Mouse (Mus musculus): ENCODE measurements around the gene Tbrg4. TPM values are rescaled to one million over a fixed set of nuclear protein-coding genes. Genes with fewer than 3 reads are reported as not detected.

Tbrg4 gene
- total and polyA plus RNA-seq, 2 experiments: 17.7 to 71.0 TPM

- Histone ChIP-seq H3K4me3 (ENCODE audit: insufficient read depth, low read depth, low read length) (no peak overlapping the region), H3K79me2 (ENCODE audit: control insufficient read depth, insufficient read depth, low read length) (no peaks in the 10 kb centered on the region), H3K27me3 (ENCODE audit: control insufficient read depth, insufficient read depth, low read length) (no peaks in the 10 kb centered on the region), H3K27ac (replicated peaks; ENCODE audit: insufficient read depth, low read depth, low read length) (no peak overlapping the region), H3K4me1 (ENCODE audit: control insufficient read depth, insufficient read depth, low read length) (no peaks in the 10 kb centered on the region), H3K9ac (ENCODE audit: low read depth, low read length) (no peak overlapping the region), H3K36me3 (ENCODE audit: control insufficient read depth, insufficient read depth, low read length) (peaks cover 16% of the 10 kb centered on the region; the same call in 1 of the 2 replicates)
- DNase-seq (ENCODE audit: extremely low read depth, low read depth, low spot score): no peak
- TF ChIP-seq CTCF (IDR thresholded peaks at IDR 0.05; ENCODE audit: low read depth, low read length) (no peak), POLR2A (IDR thresholded peaks at IDR 0.05; ENCODE audit: extremely low read depth, insufficient read depth, low read length) (no peak)
- 88% methylated on average over 5 of the region's 5 CpGs for WGBS
These were observed 30.5 kb downstream of the Tbrg4 start for GRCm38 (mm10) chr11:6595339-6595738.

- Histone ChIP-seq H3K27ac (replicated peaks; ENCODE audit: insufficient read depth, low read depth, low read length) (no peak overlapping the region), H3K4me3 (ENCODE audit: insufficient read depth, low read depth, low read length) (no peak overlapping the region), H3K79me2 (ENCODE audit: control insufficient read depth, insufficient read depth, low read length) (no peaks in the 10 kb centered on the region), H3K9ac (ENCODE audit: low read depth, low read length) (no peak overlapping the region), H3K36me3 (ENCODE audit: control insufficient read depth, insufficient read depth, low read length) (peaks cover 16% of the 10 kb centered on the region; the same call in 1 of the 2 replicates), H3K4me1 (ENCODE audit: control insufficient read depth, insufficient read depth, low read length) (no peaks in the 10 kb centered on the region), H3K27me3 (ENCODE audit: control insufficient read depth, insufficient read depth, low read length) (no peaks in the 10 kb centered on the region)
- no peak for DNase-seq (ENCODE audit: extremely low read depth, low read depth, low spot score)
- 89% methylated on average over 6 of the region's 6 CpGs for WGBS
- TF ChIP-seq POLR2A (IDR thresholded peaks at IDR 0.05; ENCODE audit: extremely low read depth, insufficient read depth, low read length): no peak
- TF ChIP-seq CTCF (IDR thresholded peaks at IDR 0.05; ENCODE audit: low read depth, low read length): no peak
These were observed 31.0 kb downstream of the Tbrg4 start for GRCm38 (mm10) chr11:6594845-6595244.

- Histone ChIP-seq H3K4me1 (ENCODE audit: control insufficient read depth, insufficient read depth, low read length) (no peaks in the 10 kb centered on the region), H3K4me3 (ENCODE audit: insufficient read depth, low read depth, low read length) (no peak overlapping the region), H3K79me2 (ENCODE audit: control insufficient read depth, insufficient read depth, low read length) (no peaks in the 10 kb centered on the region), H3K36me3 (ENCODE audit: control insufficient read depth, insufficient read depth, low read length) (peaks cover 16% of the 10 kb centered on the region; the same call in 1 of the 2 replicates), H3K27ac (replicated peaks; ENCODE audit: insufficient read depth, low read depth, low read length) (no peak overlapping the region), H3K9ac (ENCODE audit: low read depth, low read length) (no peak overlapping the region), H3K27me3 (ENCODE audit: control insufficient read depth, insufficient read depth, low read length) (no peaks in the 10 kb centered on the region)
- no peak for DNase-seq (ENCODE audit: extremely low read depth, low read depth, low spot score)
- TF ChIP-seq CTCF (IDR thresholded peaks at IDR 0.05; ENCODE audit: low read depth, low read length) (no peak), POLR2A (IDR thresholded peaks at IDR 0.05; ENCODE audit: extremely low read depth, insufficient read depth, low read length) (no peak)
- WGBS: 94% methylated on average over 11 of the region's 11 CpGs
These were observed 32.5 kb downstream of the Tbrg4 start for GRCm38 (mm10) chr11:6593406-6593805.

- no peaks in the 10 kb centered on the region for H3K79me2 ChIP-seq (ENCODE audit: control insufficient read depth, insufficient read depth, low read length)
- no peaks in the 10 kb centered on the region for H3K4me1 ChIP-seq (ENCODE audit: control insufficient read depth, insufficient read depth, low read length)
- H3K4me3 ChIP-seq (ENCODE audit: insufficient read depth, low read depth, low read length): no peak overlapping the region
- no peak overlapping the region for H3K9ac ChIP-seq (ENCODE audit: low read depth, low read length)
- peaks cover 16% of the 10 kb centered on the region; the same call in 1 of the 2 replicates for H3K36me3 ChIP-seq (ENCODE audit: control insufficient read depth, insufficient read depth, low read length)
- no peaks in the 10 kb centered on the region for H3K27me3 ChIP-seq (ENCODE audit: control insufficient read depth, insufficient read depth, low read length)
- no peak for DNase-seq (ENCODE audit: extremely low read depth, low read depth, low spot score)
- 89% methylated on average over 10 of the region's 10 CpGs for WGBS
- H3K27ac ChIP-seq (replicated peaks; ENCODE audit: insufficient read depth, low read depth, low read length): no peak overlapping the region
- TF ChIP-seq POLR2A (IDR thresholded peaks at IDR 0.05; ENCODE audit: extremely low read depth, insufficient read depth, low read length) (no peak), CTCF (IDR thresholded peaks at IDR 0.05; ENCODE audit: low read depth, low read length) (no peak)
These were observed 34.8 kb downstream of the Tbrg4 start for GRCm38 (mm10) chr11:6590933-6591675.

GRCm38 (mm10) chr11:6589838-6590237, 36.0 kb downstream of the Tbrg4 start:
- Histone ChIP-seq H3K27me3 (ENCODE audit: control insufficient read depth, insufficient read depth, low read length) (no peaks in the 10 kb centered on the region), H3K4me3 (ENCODE audit: insufficient read depth, low read depth, low read length) (no peak overlapping the region), H3K79me2 (ENCODE audit: control insufficient read depth, insufficient read depth, low read length) (no peaks in the 10 kb centered on the region), H3K27ac (replicated peaks; ENCODE audit: insufficient read depth, low read depth, low read length) (no peak overlapping the region), H3K36me3 (ENCODE audit: control insufficient read depth, insufficient read depth, low read length) (peaks cover 11% of the 10 kb centered on the region; the same call in 1 of the 2 replicates), H3K4me1 (ENCODE audit: control insufficient read depth, insufficient read depth, low read length) (no peaks in the 10 kb centered on the region), H3K9ac (ENCODE audit: low read depth, low read length) (no peak overlapping the region)
- no peak for TF ChIP-seq POLR2A (IDR thresholded peaks at IDR 0.05; ENCODE audit: extremely low read depth, insufficient read depth, low read length)
- no peak for TF ChIP-seq CTCF (IDR thresholded peaks at IDR 0.05; ENCODE audit: low read depth, low read length)
- 90% methylated on average over 7 of the region's 7 CpGs for WGBS
- DNase-seq (ENCODE audit: extremely low read depth, low read depth, low spot score): no peak

GRCm38 (mm10) chr11:6588295-6588694, 37.6 kb downstream of the Tbrg4 start:
- no peaks in the 10 kb centered on the region for H3K27me3 ChIP-seq (ENCODE audit: control insufficient read depth, insufficient read depth, low read length)
- WGBS: 94% methylated on average over 7 of the region's 7 CpGs
- no peaks in the 10 kb centered on the region; the same call in 1 of the 2 replicates for H3K4me1 ChIP-seq (ENCODE audit: control insufficient read depth, insufficient read depth, low read length)
- no peak overlapping the region for H3K9ac ChIP-seq (ENCODE audit: low read depth, low read length)
- no peak for TF ChIP-seq CTCF (IDR thresholded peaks at IDR 0.05; ENCODE audit: low read depth, low read length)
- TF ChIP-seq POLR2A (IDR thresholded peaks at IDR 0.05; ENCODE audit: extremely low read depth, insufficient read depth, low read length): no peak
- no peaks in the 10 kb centered on the region for H3K79me2 ChIP-seq (ENCODE audit: control insufficient read depth, insufficient read depth, low read length)
- no peak overlapping the region for H3K27ac ChIP-seq (replicated peaks; ENCODE audit: insufficient read depth, low read depth, low read length)
- peaks cover 11% of the 10 kb centered on the region; the same call in 1 of the 2 replicates for H3K36me3 ChIP-seq (ENCODE audit: control insufficient read depth, insufficient read depth, low read length)
- DNase-seq (ENCODE audit: extremely low read depth, low read depth, low spot score): no peak
- H3K4me3 ChIP-seq (ENCODE audit: insufficient read depth, low read depth, low read length): no peak overlapping the region

Data from liver, adult 2 months (tissue).